8 mouse cellular contexts compared by ENCODE assay signal in the genomic region with DNA sequence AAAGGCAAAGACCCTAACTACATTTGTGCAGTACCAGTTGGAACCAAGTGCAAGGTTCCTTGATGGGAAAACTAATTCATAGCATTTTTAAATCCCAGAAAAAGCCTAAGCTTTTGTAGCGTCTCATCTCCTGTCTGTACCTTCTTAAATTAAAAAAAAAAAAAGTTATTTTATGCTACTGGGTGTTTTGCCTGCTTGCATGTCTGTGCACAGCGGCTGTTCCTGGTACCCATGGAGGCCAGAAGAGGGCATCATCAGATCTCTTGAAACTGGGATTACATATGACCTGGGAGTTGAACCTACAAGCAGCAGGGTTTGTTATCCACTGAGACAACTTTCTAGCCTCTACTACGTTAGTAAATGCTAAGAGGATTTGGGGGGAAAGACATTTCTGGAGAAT.
A peak's percentile ranks its signal among the peaks of the same experiment; 100 is the strongest.
DNase-seq lines count a peak whose midpoint lies in the region; ATAC-seq and TF ChIP-seq lines count a peak whose summit lies in the region.

No protein-coding gene starts in this region.

- peak overlapping the region; percentile 73; the same call in 1 of the 2 replicates for H3K9ac ChIP-seq in forebrain, embryonic 14.5 days (ENCODE audit: low read length)
- H3K9ac ChIP-seq in liver, adult 2 months (ENCODE audit: low read depth, low read length) = no peak overlapping the region

- no peaks in the 10 kb centered on the region for H3K9me3 ChIP-seq in forebrain, embryonic 14.5 days (replicated peaks; ENCODE audit: control insufficient read depth, low read length)

- peak overlapping the region; percentile 77 for H3K4me3 ChIP-seq in layer of hippocampus, adult 2 months
- peak overlapping the region; percentile 45 for H3K4me3 ChIP-seq in forebrain, embryonic 14.5 days (ENCODE audit: low read depth, low read length)
- peak overlapping the region; percentile 69; the same call in 1 of the 2 replicates for H3K4me3 ChIP-seq in liver, adult 2 months (ENCODE audit: insufficient read depth, low read depth, low read length)

- no peaks in the 10 kb centered on the region for H3K27me3 ChIP-seq in forebrain, embryonic 14.5 days (replicated peaks; ENCODE audit: control insufficient read depth, insufficient read depth, low read length)
- H3K27me3 ChIP-seq in liver, adult 2 months (ENCODE audit: control insufficient read depth, insufficient read depth, low read length) = no peaks in the 10 kb centered on the region

- no peaks in the 10 kb centered on the region for H3K36me3 ChIP-seq in forebrain, embryonic 14.5 days (ENCODE audit: control insufficient read depth, insufficient read depth, low read length)
- H3K36me3 ChIP-seq in liver, adult 2 months (ENCODE audit: control insufficient read depth, insufficient read depth, low read length) = no peaks in the 10 kb centered on the region

- 23% methylated on average over 3 of the region's 3 CpGs for WGBS in forebrain, embryonic 14.5 days
- WGBS in liver, adult 2 months = 35% methylated on average over 3 of the region's 3 CpGs

- peak overlapping the region; percentile 72 for H3K4me2 ChIP-seq in forebrain, embryonic 14.5 days (ENCODE audit: low read length)

- no peak for ATAC-seq in forebrain, embryonic 14.5 days

- TF ChIP-seq POLR2A in liver, adult 2 months (IDR thresholded peaks at IDR 0.05; ENCODE audit: extremely low read depth, insufficient read depth, low read length) = no peak

- no peak for DNase-seq in layer of hippocampus, adult 2 months (ENCODE audit: low spot score in 2 of 2)
- no peak for DNase-seq in layer of hippocampus, postnatal 14 days (ENCODE audit: low spot score in 2 of 2)
- peak; percentile 14 for DNase-seq in WW6 (ENCODE audit: low read depth, low spot score)
- peak; percentile 31 for DNase-seq in forebrain, embryonic 14.5 days (ENCODE audit: low spot score)
- no peak for DNase-seq in liver, adult 2 months (ENCODE audit: extremely low read depth, low read depth, low spot score)
- DNase-seq in thymus, postnatal 10 days (ENCODE audit: low spot score in 2 of 2) = peak; percentile 28 to 35
- no peak for DNase-seq in adrenal gland, postnatal 25 days
- no peak for DNase-seq in frontal cortex, postnatal 25 days (ENCODE audit: low spot score in 2 of 2)

- peaks cover 5% of the 10 kb centered on the region; the same call in 1 of the 2 replicates for H3K4me1 ChIP-seq in forebrain, embryonic 14.5 days (ENCODE audit: control insufficient read depth, insufficient read depth, low read length)
- H3K4me1 ChIP-seq in liver, adult 2 months (ENCODE audit: control insufficient read depth, insufficient read depth, low read length) = peaks cover 2% of the 10 kb centered on the region; the same call in 1 of the 2 replicates

- peak; percentile 66 for TF ChIP-seq CTCF in layer of hippocampus, adult 2 months (conservative IDR thresholded peaks at IDR 0.05)
- TF ChIP-seq CTCF in liver, adult 2 months (IDR thresholded peaks at IDR 0.05; ENCODE audit: low read depth, low read length) = no peak

- H3K27ac ChIP-seq in layer of hippocampus, adult 2 months = peak overlapping the region; percentile 97
- H3K27ac ChIP-seq in forebrain, embryonic 14.5 days (ENCODE audit: low read depth, low read length) = peak overlapping the region; percentile 94; the same call in 1 of the 2 replicates
- peak overlapping the region; percentile 63 for H3K27ac ChIP-seq in liver, adult 2 months (replicated peaks; ENCODE audit: insufficient read depth, low read depth, low read length)

- H3K79me2 ChIP-seq in liver, adult 2 months (ENCODE audit: control insufficient read depth, insufficient read depth, low read length) = peaks cover 15% of the 10 kb centered on the region

Comparison
In these comparisons a context has a peak if more than half of its experiments do, and no peak if none do; other contexts are left out.
1. DNase-seq: peak in WW6 (single experiment), forebrain, embryonic 14.5 days (single experiment) and thymus, postnatal 10 days (2 of 2); none in layer of hippocampus, adult 2 months (0 of 2), layer of hippocampus, postnatal 14 days (0 of 2), liver, adult 2 months (single experiment), adrenal gland, postnatal 25 days (single experiment) and frontal cortex, postnatal 25 days (0 of 2).
2. Peak in every context shown above with its lines, with median percentiles within 50 percentile points of each other: H3K27ac ChIP-seq and H3K4me3 ChIP-seq.